Mouse (Mus musculus) forebrain, embryonic 15.5 days (tissue): ENCODE measurements around the gene Sstr2. TPM values are rescaled to one million over a fixed set of nuclear protein-coding genes. Genes with fewer than 3 reads are reported as not detected.
A peak's percentile ranks its signal among the peaks of the same experiment; 100 is the strongest.
"Not testable (repeated sequence)": the region's sequence is repeated elsewhere in the genome, so short reads cannot be mapped to it uniquely, and the experiment has no call there.

Experiments
- ATAC-seq: fragments of 200-750 bp; cut with Nextera tagmentation; replicated peaks from 2 replicates; pipeline ENCODE4 v1.8.0; 2017; ENCODE audit warnings: mild to moderate bottlenecking, moderate TSS enrichment, moderate library complexity
- H3K27ac ChIP-seq: fragments of 300-500 bp; sonication (generic); replicated peaks from 2 replicates; pipeline ENCODE4 v1.5.1; 2015; ENCODE audit warnings: mild to moderate bottlenecking, inconsistent platforms
- H3K27me3 ChIP-seq: fragments of 300-500 bp; sonication (generic); 2 replicates; pipeline ENCODE4 v1.6.1; 2015; ENCODE audit warnings: inconsistent platforms
- H3K36me3 ChIP-seq: fragments of 300-500 bp; sonication (generic); 2 replicates; pipeline ENCODE4 v1.6.1; 2015; ENCODE audit warnings: mild to moderate bottlenecking, inconsistent platforms
- H3K4me1 ChIP-seq: fragments of 300-500 bp; sonication (generic); 2 replicates; pipeline ENCODE4 v1.6.1; 2015; ENCODE audit warnings: inconsistent platforms
- H3K4me2 ChIP-seq: fragments of 300-500 bp; sonication (generic); replicated peaks from 2 replicates; pipeline ENCODE4 v1.6.1; 2015; ENCODE audit warnings: mild to moderate bottlenecking, inconsistent platforms
- H3K4me3 ChIP-seq: fragments of 300-500 bp; sonication (generic); 2 replicates; pipeline ENCODE4 v1.5.1; 2015; ENCODE audit warnings: mild to moderate bottlenecking, inconsistent platforms
- H3K9ac ChIP-seq: fragments of 300-500 bp; sonication (generic); replicated peaks from 2 replicates; pipeline ENCODE4 v1.6.1; 2015; ENCODE audit warnings: mild to moderate bottlenecking, inconsistent platforms
- H3K9me3 ChIP-seq: fragments of 300-500 bp; sonication (generic); 2 replicates; pipeline ENCODE4 v1.6.1; 2016; ENCODE audit warnings: inconsistent platforms
- WGBS: fragments of 180-500 bp; shearing (Covaris S2); methylation state at CpG from one replicate; pipeline ENCODE4 v1.1.7; 2015; ENCODE audit warnings: mixed read lengths; 5-methylcytosine and 5-hydroxymethylcytosine counted together
- polyA plus RNA-seq: library from polyadenylated mRNA; unstranded; fragments of >200 nt; fragmentation: Nextera tagmentation; extraction: Ambion mirVana; gene quantifications from 2 replicates; pipeline ENCODE4 v1.2.1, GENCODE M21; 2015

Gene Sstr2
- polyA plus RNA-seq, 1 experiment from 2014 or later = 85.6 TPM

- peak within 1 kb of the TSS; percentile 93 for H3K27ac ChIP-seq
- 0% methylated on average over 53 of the region's 91 CpGs for WGBS
- no peaks in the 10 kb centered on the region for H3K9me3 ChIP-seq
- peaks cover 34% of the 10 kb centered on the region for H3K4me1 ChIP-seq
- H3K4me3 ChIP-seq = peak within 1 kb of the TSS; percentile 97
- ATAC-seq = peak; percentile 81
- H3K36me3 ChIP-seq = peaks cover 29% of the 10 kb centered on the region
- peak within 1 kb of the TSS; percentile 97 for H3K9ac ChIP-seq
- no peaks in the 10 kb centered on the region for H3K27me3 ChIP-seq
- H3K4me2 ChIP-seq = peak within 1 kb of the TSS; percentile 72
Measured at GRCm38 (mm10) chr11:113649353-113650210, 30.4 kb downstream of the Sstr2 start, which contains the start of gene Slc39a11. Gene Slc39a11, minus strand, starts transcription at chr11:113650079.

GRCm38 (mm10) chr11:113651206-113651906, 32.2 kb downstream of the Sstr2 start:
- H3K36me3 ChIP-seq = peaks cover 46% of the 10 kb centered on the region
- no peak for ATAC-seq
- H3K4me2 ChIP-seq = no peak overlapping the region
- H3K4me1 ChIP-seq = peaks cover 52% of the 10 kb centered on the region
- peak overlapping the region; percentile 93 for H3K27ac ChIP-seq
- no peaks in the 10 kb centered on the region for H3K27me3 ChIP-seq
- H3K9me3 ChIP-seq = no peaks in the 10 kb centered on the region
- 72% methylated on average over 22 of the region's 22 CpGs for whole genome bisulfite sequencing
- peak overlapping the region; percentile 7; the same call in 1 of the 2 replicates for H3K4me3 ChIP-seq
- no peak overlapping the region for H3K9ac ChIP-seq

- Histone ChIP-seq H3K4me1 (peaks cover 57% of the 10 kb centered on the region), H3K27ac (peak overlapping the region; percentile 93), H3K4me2 (no peak overlapping the region), H3K27me3 (no peaks in the 10 kb centered on the region), H3K4me3 (no peak overlapping the region), H3K9ac (no peak overlapping the region), H3K9me3 (no peaks in the 10 kb centered on the region), H3K36me3 (peaks cover 51% of the 10 kb centered on the region)
- ATAC-seq = no peak
- 42% methylated on average over 8 of the region's 8 CpGs for WGBS
Measured at GRCm38 (mm10) chr11:113651907-113652273, 32.7 kb downstream of the Sstr2 start.

- Histone ChIP-seq H3K9me3 (no peaks in the 10 kb centered on the region), H3K27me3 (no peaks in the 10 kb centered on the region), H3K27ac (no peak overlapping the region), H3K4me1 (peaks cover 60% of the 10 kb centered on the region), H3K36me3 (peaks cover 57% of the 10 kb centered on the region), H3K4me3 (no peak overlapping the region), H3K4me2 (no peak overlapping the region), H3K9ac (no peak overlapping the region)
- WGBS = 91% methylated on average over 6 of the region's 6 CpGs
- ATAC-seq = no peak
Measured at GRCm38 (mm10) chr11:113652516-113652915, 33.4 kb downstream of the Sstr2 start.

- 92% methylated on average over 15 of the region's 15 CpGs for WGBS
- no peak for ATAC-seq
- Histone ChIP-seq H3K9ac (no peak overlapping the region), H3K4me2 (no peak overlapping the region), H3K27me3 (no peaks in the 10 kb centered on the region), H3K9me3 (no peaks in the 10 kb centered on the region), H3K27ac (peak overlapping the region; percentile 72; the same call in 1 of the 2 replicates), H3K4me3 (no peak overlapping the region), H3K4me1 (peaks cover 48% of the 10 kb centered on the region), H3K36me3 (peaks cover 72% of the 10 kb centered on the region)
Measured at GRCm38 (mm10) chr11:113654105-113654504, 35.0 kb downstream of the Sstr2 start.

GRCm38 (mm10) chr11:113654561-113655270, 35.6 kb downstream of the Sstr2 start:
- no peak overlapping the region for H3K4me2 ChIP-seq
- ATAC-seq = no peak
- H3K9me3 ChIP-seq = no peaks in the 10 kb centered on the region
- H3K4me1 ChIP-seq = peaks cover 47% of the 10 kb centered on the region
- peak overlapping the region; percentile 72 for H3K27ac ChIP-seq
- no peaks in the 10 kb centered on the region for H3K27me3 ChIP-seq
- peaks cover 78% of the 10 kb centered on the region for H3K36me3 ChIP-seq
- no peak overlapping the region for H3K4me3 ChIP-seq
- H3K9ac ChIP-seq = no peak overlapping the region
- WGBS = 71% methylated on average over 18 of the region's 18 CpGs

- Histone ChIP-seq H3K9me3 (no peaks in the 10 kb centered on the region), H3K27me3 (no peaks in the 10 kb centered on the region), H3K36me3 (peaks cover 94% of the 10 kb centered on the region), H3K27ac (peak overlapping the region; percentile 33; the same call in 1 of the 2 replicates), H3K4me3 (no peak overlapping the region), H3K9ac (no peak overlapping the region), H3K4me2 (no peak overlapping the region), H3K4me1 (peaks cover 35% of the 10 kb centered on the region)
- WGBS = 87% methylated on average over 8 of the region's 8 CpGs
- ATAC-seq = no peak
Measured at GRCm38 (mm10) chr11:113656511-113656932, 37.4 kb downstream of the Sstr2 start.

- Histone ChIP-seq H3K4me2 (no peak overlapping the region), H3K9me3 (no peaks in the 10 kb centered on the region), H3K9ac (no peak overlapping the region), H3K36me3 (peaks cover 95% of the 10 kb centered on the region), H3K27ac (0 out of 2 replicates have a peak overlapping the region, but pooled peaks have one; percentile 11), H3K27me3 (no peaks in the 10 kb centered on the region), H3K4me1 (peaks cover 30% of the 10 kb centered on the region), H3K4me3 (no peak overlapping the region)
- 89% methylated on average over 4 of the region's 4 CpGs for WGBS
- ATAC-seq = no peak
Measured at GRCm38 (mm10) chr11:113657221-113657620, 38.1 kb downstream of the Sstr2 start.

- no peak overlapping the region for H3K4me2 ChIP-seq
- WGBS = 87% methylated on average over 8 of the region's 8 CpGs
- H3K4me3 ChIP-seq = no peak overlapping the region
- no peaks in the 10 kb centered on the region for H3K9me3 ChIP-seq
- no peak overlapping the region for H3K27ac ChIP-seq
- no peaks in the 10 kb centered on the region for H3K27me3 ChIP-seq
- no peak for ATAC-seq
- H3K36me3 ChIP-seq = peaks cover 89% of the 10 kb centered on the region
- H3K9ac ChIP-seq = no peak overlapping the region
- H3K4me1 ChIP-seq = peaks cover 30% of the 10 kb centered on the region
Measured at GRCm38 (mm10) chr11:113658319-113658718, 39.2 kb downstream of the Sstr2 start.

GRCm38 (mm10) chr11:113658763-113659162, 39.6 kb downstream of the Sstr2 start:
- no peak for ATAC-seq
- 88% methylated on average over 4 of the region's 4 CpGs for WGBS
- peaks cover 30% of the 10 kb centered on the region for H3K4me1 ChIP-seq
- no peak overlapping the region for H3K4me3 ChIP-seq
- no peak overlapping the region for H3K27ac ChIP-seq
- no peak overlapping the region for H3K4me2 ChIP-seq
- no peaks in the 10 kb centered on the region for H3K27me3 ChIP-seq
- H3K9ac ChIP-seq = no peak overlapping the region
- peaks cover 88% of the 10 kb centered on the region for H3K36me3 ChIP-seq
- no peaks in the 10 kb centered on the region for H3K9me3 ChIP-seq

- WGBS = 96% methylated on average over 3 of the region's 3 CpGs
- not testable (repeated sequence) for H3K9ac ChIP-seq, H3K27me3 ChIP-seq, H3K4me2 ChIP-seq, H3K27ac ChIP-seq, H3K9me3 ChIP-seq, ATAC-seq, H3K4me3 ChIP-seq
- Histone ChIP-seq H3K4me1 (peaks cover 19% of the 10 kb centered on the region; the same call in 1 of the 2 replicates), H3K36me3 (peaks cover 81% of the 10 kb centered on the region)
Measured at GRCm38 (mm10) chr11:113660213-113660612, 41.1 kb downstream of the Sstr2 start.
